Mouse (Mus musculus) embryonic facial prominence, embryonic 12.5 days (tissue): Measurements from ENCODE around the gene Phf11a. TPM values are rescaled to one million over a fixed set of nuclear protein-coding genes. Genes with fewer than 3 reads are reported as not detected.

ENCODE experiments used
- ATAC-seq: fragments of 200-750 bp; cut with Nextera tagmentation; 2 replicates; pipeline ENCODE4 v1.8.0; 2017; ENCODE audit not compliant: insufficient number of reproducible peaks, insufficient read depth, low FRiP score, low TSS enrichment
- H3K27ac ChIP-seq: fragments of 300-500 bp; sonication (generic); 2 replicates; pipeline ENCODE4 v1.5.1; 2016; ENCODE audit warnings: mild to moderate bottlenecking
- H3K27me3 ChIP-seq: fragments of 300-500 bp; sonication (generic); 2 replicates; pipeline ENCODE4 v1.6.1; 2016; ENCODE audit warnings: mild to moderate bottlenecking, moderate library complexity
- H3K36me3 ChIP-seq: fragments of 300-500 bp; sonication (generic); 2 replicates; pipeline ENCODE4 v1.6.1; 2016; ENCODE audit warnings: mild to moderate bottlenecking
- H3K4me1 ChIP-seq: fragments of 300-500 bp; sonication (generic); 2 replicates; pipeline ENCODE4 v1.6.1; 2016
- H3K4me2 ChIP-seq: fragments of 300-500 bp; sonication (generic); replicated peaks from 2 replicates; pipeline ENCODE4 v1.6.1; 2016; ENCODE audit warnings: mild to moderate bottlenecking, moderate library complexity
- H3K4me3 ChIP-seq: fragments of 300-500 bp; sonication (generic); 2 replicates; pipeline ENCODE4 v1.5.1; 2016; ENCODE audit warnings: mild to moderate bottlenecking
- H3K9ac ChIP-seq: fragments of 300-500 bp; sonication (generic); 2 replicates; pipeline ENCODE4 v1.6.1; 2016; ENCODE audit warnings: mild to moderate bottlenecking, moderate library complexity
- H3K9me3 ChIP-seq: fragments of 300-500 bp; sonication (generic); 2 replicates; pipeline ENCODE4 v1.6.1; 2016; ENCODE audit warnings: mild to moderate bottlenecking, moderate library complexity
- WGBS: fragments of 180-500 bp; shearing (Covaris S2); methylation state at CpG from one replicate; pipeline ENCODE4 v1.1.7; 2016; 5-methylcytosine and 5-hydroxymethylcytosine counted together
- polyA plus RNA-seq: library from polyadenylated mRNA; unstranded; fragments of >200 nt; fragmentation: Nextera tagmentation; extraction: Ambion mirVana; gene quantifications from 2 replicates; pipeline ENCODE4 v1.2.1, GENCODE M21; 2016

Gene Phf11a
- polyA plus RNA-seq, 1 experiment from 2014 or later, result not detected

GRCm38 (mm10) chr14:59232003-59232402 lies 65.3 kb downstream of the Phf11a start:
- 80% methylated on average over 5 of the region's 5 CpGs for WGBS
- ATAC-seq, result no peak
- H3K9ac ChIP-seq, result no peak overlapping the region
- no peak overlapping the region for H3K4me2 ChIP-seq
- no peaks in the 10 kb centered on the region for H3K27me3 ChIP-seq
- no peaks in the 10 kb centered on the region for H3K4me1 ChIP-seq
- no peak overlapping the region for H3K4me3 ChIP-seq
- no peak overlapping the region for H3K27ac ChIP-seq
- peaks cover 88% of the 10 kb centered on the region for H3K36me3 ChIP-seq
- H3K9me3 ChIP-seq, result no peaks in the 10 kb centered on the region

- no peak for ATAC-seq
- Histone ChIP-seq H3K4me1 (no peaks in the 10 kb centered on the region), H3K27me3 (no peaks in the 10 kb centered on the region), H3K36me3 (peaks cover 89% of the 10 kb centered on the region), H3K27ac (no peak overlapping the region), H3K9me3 (no peaks in the 10 kb centered on the region), H3K9ac (no peak overlapping the region), H3K4me2 (no peak overlapping the region), H3K4me3 (no peak overlapping the region)
- 91% methylated on average over 21 of the region's 21 CpGs for WGBS
Observed at GRCm38 (mm10) chr14:59230331-59230966, 66.9 kb downstream of the Phf11a start.

- Histone ChIP-seq H3K27me3 (no peaks in the 10 kb centered on the region), H3K4me3 (no peak overlapping the region), H3K9ac (no peak overlapping the region), H3K36me3 (peaks cover 87% of the 10 kb centered on the region), H3K27ac (no peak overlapping the region), H3K9me3 (no peaks in the 10 kb centered on the region), H3K4me2 (no peak overlapping the region), H3K4me1 (no peaks in the 10 kb centered on the region)
- no peak for ATAC-seq
- WGBS, result 90% methylated on average over 3 of the region's 3 CpGs
Observed at GRCm38 (mm10) chr14:59229822-59230221, 67.5 kb downstream of the Phf11a start.

Other genes starting within 250 kb of the Phf11a start
- not detected in 2 replicates for gene 1700129C05Rik, start 154.6 kb downstream of the Phf11a start, polyA plus RNA-seq
- gene Gm5142, start 118.8 kb downstream of the Phf11a start, polyA plus RNA-seq, result not detected in 2 replicates
- 116 and 120 TPM in 2 replicates for gene Rcbtb1, start 96.3 kb downstream of the Phf11a start, polyA plus RNA-seq
- not detected in 2 replicates for gene Gm6904, start 37.3 kb downstream of the Phf11a start, polyA plus RNA-seq
- 0.59 TPM in 1 of 2 replicates, not detected in the other for gene Phf11b, start 43.8 kb upstream of the Phf11a start, polyA plus RNA-seq
- 0.29 and 0.51 TPM in 2 replicates for gene Phf11d, start 67.9 kb upstream of the Phf11a start, polyA plus RNA-seq
- 0.57 and 0.75 TPM in 2 replicates for gene Phf11c, start 97.9 kb upstream of the Phf11a start, polyA plus RNA-seq
- gene Setdb2, start 143.4 kb upstream of the Phf11a start, polyA plus RNA-seq, result 12.5 and 12.7 TPM in 2 replicates
- 40.1 and 40.7 TPM in 2 replicates for gene Cab39l, start 143.4 kb upstream of the Phf11a start, polyA plus RNA-seq